Mouse (Mus musculus): ENCODE measurements around the gene Samsn1.

DNA sequence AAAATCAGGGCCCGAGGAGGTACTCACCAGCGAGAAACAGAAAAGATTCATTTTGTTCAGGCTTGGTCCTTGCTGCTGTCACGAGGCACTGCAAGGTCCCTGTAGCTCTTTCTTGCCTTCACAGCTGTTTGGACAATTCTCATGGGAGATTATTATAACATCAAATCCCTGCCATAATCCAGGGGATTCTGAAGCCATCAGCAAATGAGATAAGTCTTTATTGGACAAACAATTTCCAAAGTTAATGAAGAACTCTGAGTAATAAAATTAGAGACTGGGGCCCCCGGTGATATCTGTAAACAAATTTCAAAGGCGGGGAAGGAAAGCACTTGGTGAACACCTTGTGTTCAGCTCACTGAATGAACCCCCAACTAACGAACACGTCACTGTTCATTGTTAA, at the start of gene Samsn1:
- TF ChIP-seq CTCF (IDR thresholded peaks at IDR 0.05; ENCODE audit: low read depth, low read length) (no peak), POLR2AphosphoS5 (IDR thresholded peaks at IDR 0.05; ENCODE audit: insufficient replicate concordance, low read depth, low read length) (no peak), GATA1 (IDR thresholded peaks at IDR 0.05; ENCODE audit: borderline replicate concordance, low read length) (no peak), TAL1 (conservative IDR thresholded peaks at IDR 0.05; ENCODE audit: low read depth, low read length) (no peak), GATA2 (IDR thresholded peaks at IDR 0.05; ENCODE audit: borderline replicate concordance, low read depth, low read length) (no peak)
